Mouse (Mus musculus) heart, embryonic 14.5 days (tissue): ENCODE data around the gene E4f1. TPM values are rescaled to one million over a fixed set of nuclear protein-coding genes. Genes with fewer than 3 reads are reported as not detected.
"Not testable (repeated sequence)": the region's sequence is repeated elsewhere in the genome, so short reads cannot be mapped to it uniquely, and the experiment has no call there.

ENCODE experiments used
- ATAC-seq: fragments of 200-750 bp; cut with Nextera tagmentation; 2 replicates; pipeline ENCODE4 v1.8.0; 2017; ENCODE audit warnings: low read depth, moderate TSS enrichment; ENCODE audit not compliant: insufficient number of reproducible peaks, insufficient read depth, low FRiP score
- H3K27ac ChIP-seq, 2 experiments: fragments of 200-500 bp in 1 of 2; fragments of 300-500 bp in 1 of 2; sonication (generic) in 1 of 2; replicated peaks in 1 of 2; 2 replicates each; pipeline ENCODE4 v1.5.1; 2012 to 2014; ENCODE audit warnings: low read depth in 2 of 2, low read length in 2 of 2, control low read depth in 1 of 2, mild to moderate bottlenecking in 1 of 2, mixed read lengths in 1 of 2; ENCODE audit not compliant: control insufficient read depth in 1 of 2, insufficient read depth in 1 of 2
- H3K27me3 ChIP-seq: fragments of 300-500 bp; sonication (generic); 2 replicates; pipeline ENCODE4 v1.6.1; 2014; ENCODE audit warnings: mild to moderate bottlenecking, low read length, control low read depth; ENCODE audit not compliant: control insufficient read depth, insufficient read depth
- H3K36me3 ChIP-seq: fragments of 300-500 bp; sonication (generic); 2 replicates; pipeline ENCODE4 v1.6.1; 2014; ENCODE audit warnings: mild to moderate bottlenecking, control low read depth, low read length, mixed read lengths; ENCODE audit not compliant: control insufficient read depth, insufficient read depth
- H3K4me1 ChIP-seq, 2 experiments: fragments of 200-500 bp in 1 of 2; fragments of 300-500 bp in 1 of 2; sonication (generic) in 1 of 2; 2 replicates each; pipeline ENCODE4 v1.6.1; 2012 to 2014; ENCODE audit warnings: low read length in 2 of 2, control low read depth in 1 of 2, mixed read lengths in 1 of 2; ENCODE audit not compliant: control insufficient read depth in 2 of 2, insufficient read depth in 2 of 2
- H3K4me2 ChIP-seq: fragments of 300-500 bp; sonication (generic); 2 replicates; pipeline ENCODE4 v1.6.1; 2014; ENCODE audit warnings: mild to moderate bottlenecking, low read length
- H3K4me3 ChIP-seq, 2 experiments: fragments of 200-500 bp in 1 of 2; fragments of 300-500 bp in 1 of 2; sonication (generic) in 1 of 2; 2 replicates each; pipeline ENCODE4 v1.5.1; 2012 to 2014; ENCODE audit warnings: low read length in 2 of 2, mild to moderate bottlenecking in 2 of 2, control low read depth in 1 of 2, low read depth in 1 of 2, moderate library complexity in 1 of 2; ENCODE audit not compliant: control insufficient read depth in 1 of 2, insufficient read depth in 1 of 2
- H3K9ac ChIP-seq: fragments of 300-500 bp; sonication (generic); 2 replicates; pipeline ENCODE4 v1.6.1; 2014; ENCODE audit warnings: mild to moderate bottlenecking, low read length
- H3K9me3 ChIP-seq: fragments of 300-500 bp; sonication (generic); 2 replicates; pipeline ENCODE4 v1.6.1; 2016; ENCODE audit warnings: low read length, control low read depth; ENCODE audit not compliant: control insufficient read depth
- WGBS: fragments of 180-500 bp; shearing (Covaris S2); extraction: QIAGEN DNeasy Blood & Tissue Kit; methylation state at CpG from one replicate; pipeline ENCODE4 v1.1.7; 2014; 5-methylcytosine and 5-hydroxymethylcytosine counted together
- polyA plus RNA-seq: library from polyadenylated mRNA; unstranded; fragments of >200 nt; fragmentation: Nextera tagmentation; extraction: Ambion mirVana; gene quantifications from 2 replicates; pipeline ENCODE4 v1.2.1, GENCODE M21; 2014

E4f1 gene
- polyA plus RNA-seq, 1 experiment from 2014 or later: 16.0 TPM

DNA sequence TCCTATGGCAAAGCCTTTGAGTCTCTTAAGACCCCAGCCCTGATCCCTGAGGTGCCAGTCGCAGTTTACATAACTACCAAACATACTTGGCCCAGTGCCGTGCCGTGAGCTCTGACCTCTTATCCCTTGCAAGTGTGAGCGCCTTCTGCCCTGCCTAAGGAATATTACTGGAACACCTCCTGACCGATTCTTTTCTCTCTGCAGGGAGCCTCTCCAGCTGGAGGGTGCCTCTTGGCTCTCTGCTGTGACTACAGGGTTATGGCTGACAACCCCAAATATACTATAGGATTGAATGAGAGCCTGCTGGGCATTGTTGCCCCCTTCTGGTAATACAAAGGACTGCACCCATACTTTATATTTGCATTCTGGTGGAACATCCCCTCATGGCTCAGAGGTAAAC is 33.1 kb downstream of the E4f1 start:
- Histone ChIP-seq H3K4me2 (no peak overlapping the region), H3K4me1 (no peaks in the 10 kb centered on the region), H3K27ac (no peak overlapping the region), H3K4me3 (no peak overlapping the region), H3K27me3 (no peaks in the 10 kb centered on the region), H3K9me3 (no peaks in the 10 kb centered on the region), H3K9ac (no peak overlapping the region), H3K36me3 (peaks cover 85% of the 10 kb centered on the region)
- WGBS: 84% methylated on average over 5 of the region's 5 CpGs
- no peak for ATAC-seq

DNA sequence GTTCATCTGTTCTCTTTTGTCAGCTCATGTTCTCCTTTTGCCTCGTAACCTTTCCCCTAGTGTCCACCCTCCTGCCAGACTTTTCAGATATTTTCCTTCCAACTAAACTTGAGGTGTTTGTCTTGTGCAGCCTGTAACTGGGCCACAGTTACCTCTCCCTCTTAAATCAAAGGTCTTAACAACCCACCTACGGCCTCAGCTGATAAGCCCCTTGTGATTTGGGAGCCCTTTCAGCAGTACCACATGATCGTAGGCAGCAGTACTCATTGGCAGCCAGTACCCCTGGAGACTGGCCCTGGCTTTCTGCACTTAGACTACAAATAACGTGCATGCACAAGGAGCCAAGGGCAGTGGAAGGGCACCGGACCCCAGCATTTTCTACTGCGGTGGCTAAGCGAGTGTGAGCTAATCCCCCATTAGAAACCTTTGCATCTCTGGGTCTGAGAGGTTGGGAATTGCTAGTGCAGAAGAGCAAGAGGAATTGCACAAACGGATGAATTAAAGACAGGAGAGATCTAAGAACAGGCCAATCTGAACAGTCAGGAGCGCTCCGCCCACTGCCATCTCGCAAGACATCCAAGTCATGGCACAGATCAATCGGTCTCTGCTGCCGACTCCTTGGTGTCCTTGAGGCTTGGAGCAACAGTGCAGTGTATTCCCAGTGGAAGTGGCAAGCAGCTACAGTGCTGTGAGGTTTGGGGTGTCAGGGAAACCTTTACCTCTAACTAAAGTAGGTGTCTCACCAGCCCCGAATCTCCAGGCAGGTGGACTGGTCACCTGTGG is 40.7 kb downstream of the E4f1 start:
- H3K9ac ChIP-seq: peak overlapping the region; percentile 63
- peak overlapping the region; percentile 49 for H3K4me2 ChIP-seq
- no peaks in the 10 kb centered on the region for H3K27me3 ChIP-seq
- WGBS: 51% methylated on average over 14 of the region's 14 CpGs
- no peaks in the 10 kb centered on the region for H3K9me3 ChIP-seq
- peaks cover 21% of the 10 kb centered on the region in 2 experiments for H3K4me1 ChIP-seq
- ATAC-seq: peak; percentile 31
- peaks cover 35% of the 10 kb centered on the region for H3K36me3 ChIP-seq
- H3K4me3 ChIP-seq: peak overlapping the region; percentile 11 to 18
- H3K27ac ChIP-seq: peak overlapping the region; percentile 91 to 98

DNA sequence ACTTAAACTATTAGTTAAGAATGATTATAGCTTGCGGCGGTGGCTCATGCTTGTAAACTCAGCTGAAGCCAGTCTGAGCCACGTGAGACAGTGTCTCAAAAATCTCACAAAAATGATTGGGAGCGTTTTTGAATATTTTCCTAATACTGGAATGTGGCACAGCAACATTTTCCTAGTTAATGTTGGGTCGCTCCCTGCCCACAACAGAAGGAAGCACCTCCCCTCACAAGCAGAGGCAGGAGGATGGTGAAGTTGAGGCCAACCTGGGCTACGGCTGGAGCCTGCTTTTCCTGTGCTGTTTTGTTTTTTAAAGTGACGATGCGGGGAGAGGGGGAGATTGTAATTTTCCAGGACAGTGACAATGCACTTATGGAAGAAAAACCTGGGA is 42.9 kb downstream of the E4f1 start:
- Histone ChIP-seq H3K36me3 (peaks cover 36% of the 10 kb centered on the region), H3K27ac (peak overlapping the region; percentile 94 to 96), H3K4me3 (peak overlapping the region; percentile 68 to 79), H3K4me2 (peak overlapping the region; percentile 63), H3K4me1 (peaks cover 21% of the 10 kb centered on the region in 2 experiments), H3K9me3 (no peaks in the 10 kb centered on the region), H3K27me3 (no peaks in the 10 kb centered on the region), H3K9ac (peak overlapping the region; percentile 92)
- WGBS: 3% methylated on average over 8 of the region's 8 CpGs
- ATAC-seq: no peak

DNA sequence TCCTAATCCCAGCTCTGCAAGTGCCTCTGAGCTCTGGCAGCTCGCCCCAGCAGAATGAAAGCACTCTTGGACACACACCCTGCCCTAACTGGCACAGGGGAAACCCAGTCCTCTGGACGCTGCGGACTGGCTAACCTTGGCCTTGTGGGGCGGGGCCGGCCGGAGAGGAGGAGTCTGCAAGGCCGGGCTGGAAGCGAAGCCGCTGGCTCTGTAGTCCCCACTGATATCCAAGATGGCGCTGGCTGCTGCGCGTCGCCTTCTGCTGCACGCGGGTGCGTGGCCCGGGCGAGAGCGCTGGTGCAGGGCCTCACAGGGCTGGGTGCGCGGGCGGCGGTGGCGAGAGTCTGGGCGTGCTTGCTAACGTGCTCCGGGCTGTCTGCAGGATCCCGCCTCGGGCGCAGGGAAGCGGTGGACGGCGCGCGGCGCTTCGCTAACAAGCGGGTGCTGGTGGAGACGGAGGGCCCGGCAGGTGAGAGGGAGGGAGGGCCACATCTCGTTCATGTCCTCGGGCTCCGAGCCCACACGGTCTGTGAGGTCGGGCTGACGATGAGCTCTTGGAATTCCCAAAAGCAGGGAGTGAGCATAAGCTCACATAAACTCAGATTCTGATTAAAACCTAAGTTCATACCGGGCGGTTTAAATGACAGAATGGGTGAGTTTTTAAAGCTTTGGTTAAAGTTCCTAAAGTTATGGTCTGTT is 43.5 kb downstream of the E4f1 start, which contains the start of gene Eci1:
TSS of gene Eci1 (plus strand) at position 171 of the 699 bp plus-strand sequence.
- WGBS: under 1% methylated on average over 48 of the region's 48 CpGs
- Histone ChIP-seq H3K4me3 (peak within 1 kb of the TSS; percentile 68 to 79), H3K27ac (peak within 1 kb of the TSS; percentile 94 to 96), H3K9me3 (no peaks in the 10 kb centered on the region), H3K36me3 (peaks cover 42% of the 10 kb centered on the region), H3K27me3 (no peaks in the 10 kb centered on the region), H3K9ac (peak within 1 kb of the TSS; percentile 92), H3K4me1 (peaks cover 21% of the 10 kb centered on the region in 2 experiments), H3K4me2 (peak within 1 kb of the TSS; percentile 63)
- peak; percentile 95 for ATAC-seq

DNA sequence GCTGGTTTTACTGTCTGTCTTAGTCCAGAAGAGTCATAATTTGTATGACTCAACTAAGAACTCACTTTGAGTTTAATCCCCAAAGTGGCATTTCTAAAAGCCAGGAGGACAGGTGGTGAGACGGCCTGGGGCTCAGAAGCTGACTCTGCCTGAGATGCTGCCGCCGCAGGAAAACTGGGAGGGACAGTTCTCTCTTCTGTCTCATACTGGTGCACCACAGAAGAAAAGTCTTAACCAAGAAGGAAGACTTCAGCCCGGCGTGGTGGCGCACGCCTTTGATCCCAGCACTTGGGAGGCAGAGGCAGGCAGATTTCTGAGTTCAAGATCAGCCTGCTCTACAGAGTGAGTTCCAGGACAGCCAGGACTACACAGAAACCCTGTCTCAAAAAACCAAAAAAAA is 44.2 kb downstream of the E4f1 start:
- Histone ChIP-seq H3K9ac (0 out of 2 replicates have a peak overlapping the region, but pooled peaks have one; percentile 92), H3K27ac (peak overlapping the region; percentile 46 to 94; a peak in 3 of 4 replicates), H3K27me3 (no peaks in the 10 kb centered on the region), H3K4me3 (peak overlapping the region in 1 of 2 experiments; percentile 68; a peak in 1 of 4 replicates), H3K9me3 (no peaks in the 10 kb centered on the region), H3K4me2 (peak overlapping the region; percentile 63), H3K4me1 (peaks cover 21% of the 10 kb centered on the region in 2 experiments), H3K36me3 (peaks cover 49% of the 10 kb centered on the region)
- 86% methylated on average over 7 of the region's 7 CpGs for WGBS
- no peak for ATAC-seq

DNA sequence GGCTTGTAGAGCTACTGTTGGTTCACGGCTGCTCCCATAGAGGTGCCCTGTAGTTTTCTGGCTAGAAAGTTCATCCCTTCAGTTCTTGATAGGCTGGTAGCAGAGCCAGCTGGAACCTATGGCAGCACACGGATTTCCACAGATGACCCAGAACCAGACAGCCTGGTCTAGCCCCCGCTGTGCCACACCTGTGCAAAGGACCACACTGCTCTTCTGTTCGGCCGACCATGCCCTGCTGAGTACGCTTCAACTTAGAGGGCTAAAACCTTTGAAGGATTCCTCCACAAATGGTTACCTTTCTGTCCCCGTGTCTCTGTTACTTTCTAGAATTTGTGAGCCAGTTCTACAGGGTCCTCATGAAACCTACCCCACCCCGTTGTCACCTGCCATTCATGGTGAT is 44.8 kb downstream of the E4f1 start:
- 98% methylated on average over 4 of the region's 8 CpGs for WGBS
- H3K9ac ChIP-seq, ATAC-seq, H3K27ac ChIP-seq, H3K4me2 ChIP-seq, H3K4me3 ChIP-seq, H3K27me3 ChIP-seq, H3K9me3 ChIP-seq: not testable (repeated sequence)
- peaks cover 55% of the 10 kb centered on the region for H3K36me3 ChIP-seq
- H3K4me1 ChIP-seq: peaks cover 18 to 19% of the 10 kb centered on the region in 2 experiments

DNA sequence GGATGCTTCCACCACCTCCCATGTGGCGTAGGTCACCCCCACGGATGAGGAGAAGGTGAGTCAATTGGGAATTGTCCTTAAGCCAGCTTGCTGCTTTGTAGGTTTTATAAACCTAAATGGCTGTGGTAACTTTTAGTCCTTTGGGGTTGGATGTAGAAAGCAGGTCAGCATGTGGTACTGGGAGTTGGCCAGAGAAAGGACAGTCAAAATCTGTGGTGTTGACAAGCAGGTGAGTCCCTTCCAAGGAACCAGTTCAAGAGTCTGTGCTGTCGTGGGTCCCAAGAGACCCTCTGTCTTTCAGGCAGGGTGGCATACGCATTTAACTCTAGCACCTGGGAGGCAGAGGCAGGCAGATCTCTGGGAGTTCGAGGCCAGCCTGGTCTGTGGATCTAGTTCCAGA is 45.6 kb downstream of the E4f1 start:
- Histone ChIP-seq H3K4me1 (peaks cover 12 to 13% of the 10 kb centered on the region in 2 experiments), H3K9me3 (no peaks in the 10 kb centered on the region), H3K36me3 (peaks cover 63% of the 10 kb centered on the region), H3K4me3 (no peak overlapping the region), H3K27me3 (no peaks in the 10 kb centered on the region), H3K27ac (no peak overlapping the region), H3K4me2 (no peak overlapping the region), H3K9ac (no peak overlapping the region)
- 91% methylated on average over 5 of the region's 5 CpGs for WGBS
- no peak for ATAC-seq
